Mouse (Mus musculus) adrenal gland, adult 8-10 months (tissue): ENCODE data around the gene Cacnb4. TPM values are rescaled to one million over a fixed set of nuclear protein-coding genes. Genes with fewer than 3 reads are reported as not detected.
A peak's percentile ranks its signal among the peaks of the same experiment; 100 is the strongest.

Source experiments
- DNase-seq: peaks from one replicate; pipeline ENCODE4 v3.0.0; 2022
- total RNA-seq, 4 experiments: library from RNA; stranded (reverse); gene quantifications; 2 replicates each; pipeline ENCODE4 v1.2.4; 2022

Gene Cacnb4
- total RNA-seq, 4 experiments from 2014 or later: 0.17 to 1.5 (median 0.64) TPM

DNA sequence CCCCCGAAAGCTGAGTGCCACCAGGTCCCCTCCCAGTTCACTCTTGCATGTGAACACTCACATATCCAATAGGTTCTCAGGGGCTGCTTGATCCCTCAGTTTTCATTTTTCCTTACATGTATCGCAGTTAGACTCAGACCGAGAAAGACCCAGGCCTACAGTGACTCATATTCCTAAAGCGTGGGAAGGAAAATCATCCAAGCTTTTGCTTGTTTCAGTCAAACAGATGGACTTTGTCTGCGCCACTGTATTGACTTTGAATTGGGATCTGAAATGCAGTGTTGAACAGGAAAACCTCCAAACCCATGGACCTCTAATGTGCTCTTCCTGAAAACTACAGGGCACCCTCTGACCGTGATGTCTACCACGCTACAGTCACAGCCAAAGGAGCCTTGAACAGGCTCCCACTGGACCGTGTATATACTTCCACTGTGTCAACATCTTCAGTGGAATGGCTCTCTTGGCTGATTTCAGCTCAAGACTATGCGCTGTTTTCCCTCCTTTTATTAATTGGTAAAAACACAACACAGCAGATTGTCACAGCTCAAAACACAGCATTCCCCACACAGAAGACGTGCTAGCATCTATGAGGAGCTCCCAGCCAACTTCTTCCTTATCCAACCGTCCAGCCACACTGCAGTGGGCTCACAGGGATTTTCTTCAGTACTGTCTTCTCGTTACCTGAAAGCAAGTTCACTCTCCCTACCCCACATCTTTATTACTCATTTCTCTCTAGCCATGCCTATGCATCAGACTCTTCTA lies 215.2 kb downstream of the Cacnb4 start:
- no peak for DNase-seq

DNA sequence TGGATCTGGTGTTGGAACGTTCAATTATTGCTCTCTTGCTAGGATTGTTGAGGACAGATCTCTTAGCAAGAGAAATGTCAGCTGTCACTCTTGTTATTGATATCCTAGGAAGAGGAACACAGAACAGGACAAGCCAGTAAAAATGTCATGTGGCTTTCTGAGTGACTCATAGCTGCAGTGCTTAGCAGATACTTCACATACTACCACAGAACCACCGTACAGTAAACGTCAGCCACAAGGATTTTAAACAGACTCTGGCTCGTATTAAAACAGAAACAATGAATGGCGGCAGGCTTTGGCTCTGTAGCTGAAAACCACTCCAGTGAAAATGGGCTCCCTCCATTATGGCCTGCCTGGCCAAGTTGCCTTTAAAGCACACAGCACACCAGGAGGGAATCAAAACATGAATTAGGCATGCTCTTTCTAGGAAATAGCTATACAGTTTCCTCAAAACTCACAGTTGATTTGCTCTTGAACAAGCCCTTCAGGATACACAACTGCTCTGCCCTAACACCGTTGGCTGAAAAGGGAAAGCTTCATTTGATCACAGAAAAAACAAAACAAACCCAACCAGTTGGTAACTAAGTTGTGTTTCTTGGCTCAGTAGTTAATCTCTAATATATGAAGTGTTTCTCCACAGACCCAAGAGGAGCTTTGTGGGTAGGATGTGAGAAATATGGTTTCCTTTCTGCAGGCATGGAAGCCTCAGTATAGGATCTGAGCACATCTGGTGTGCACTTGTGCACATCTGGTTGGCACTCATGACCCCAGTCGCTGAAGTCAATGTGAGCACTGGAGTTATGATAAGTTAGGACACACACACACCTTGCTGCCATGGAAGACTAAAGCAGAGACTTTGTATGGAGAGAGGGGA lies 220.8 kb downstream of the Cacnb4 start:
- no peak for DNase-seq

DNA sequence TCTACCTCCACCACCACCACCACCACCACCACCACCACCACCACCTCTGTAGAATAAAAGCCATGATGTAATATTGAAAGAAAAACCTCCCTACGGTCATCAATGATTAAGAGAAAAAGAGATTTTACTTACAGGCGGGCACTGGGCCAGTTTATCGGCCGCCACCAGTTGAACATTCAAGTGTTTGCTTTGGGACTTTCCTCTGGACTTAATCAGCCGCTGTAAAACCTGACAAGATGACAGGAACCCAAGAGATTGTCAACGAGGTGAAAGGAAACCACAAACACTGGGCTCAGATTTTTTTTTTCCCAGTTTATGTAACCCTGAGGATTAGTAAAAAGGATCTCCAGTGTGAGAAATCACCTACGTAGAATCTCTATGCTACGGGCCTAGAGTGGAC lies 226.8 kb downstream of the Cacnb4 start:
- no peak for DNase-seq

DNA sequence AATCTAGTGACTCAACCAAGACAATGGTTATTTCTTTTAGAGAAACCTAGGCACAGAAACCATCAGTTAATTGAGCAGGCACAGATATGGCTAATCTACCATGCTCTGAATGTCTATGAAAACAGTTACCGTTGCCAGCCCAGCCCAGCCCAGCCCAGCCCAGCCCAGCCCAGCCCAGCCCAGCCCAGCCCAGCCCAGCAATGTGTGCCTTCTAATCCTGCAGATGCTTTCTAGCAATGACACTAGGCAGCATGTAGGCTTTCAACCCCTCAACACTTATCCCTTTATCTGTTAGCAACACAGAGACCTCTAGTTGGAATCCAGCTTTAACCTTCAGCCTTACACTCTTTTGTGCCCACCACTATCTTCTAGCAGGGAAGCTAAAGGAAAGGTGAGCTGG lies 227.7 kb downstream of the Cacnb4 start:
- no peak for DNase-seq

DNA sequence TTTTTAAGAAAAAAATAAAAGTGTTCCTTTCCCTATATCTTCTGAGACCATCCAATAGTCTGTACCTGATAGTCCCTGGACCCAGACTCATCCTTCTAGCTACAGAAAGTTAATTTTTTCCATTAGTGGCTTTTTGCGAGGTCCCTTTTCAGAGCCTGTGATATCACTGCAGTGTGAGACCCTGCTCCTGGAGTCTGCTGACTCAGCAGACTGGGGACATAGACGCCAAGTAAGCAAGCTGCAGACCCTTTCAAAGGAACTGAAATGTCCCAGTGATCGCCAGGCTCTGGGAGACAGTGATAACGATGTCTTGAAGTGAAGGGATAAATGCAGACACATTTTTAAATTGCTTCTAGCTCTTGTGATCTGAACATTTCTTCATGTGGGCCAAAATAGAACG lies 230.0 kb downstream of the Cacnb4 start:
- DNase-seq: no peak

DNA sequence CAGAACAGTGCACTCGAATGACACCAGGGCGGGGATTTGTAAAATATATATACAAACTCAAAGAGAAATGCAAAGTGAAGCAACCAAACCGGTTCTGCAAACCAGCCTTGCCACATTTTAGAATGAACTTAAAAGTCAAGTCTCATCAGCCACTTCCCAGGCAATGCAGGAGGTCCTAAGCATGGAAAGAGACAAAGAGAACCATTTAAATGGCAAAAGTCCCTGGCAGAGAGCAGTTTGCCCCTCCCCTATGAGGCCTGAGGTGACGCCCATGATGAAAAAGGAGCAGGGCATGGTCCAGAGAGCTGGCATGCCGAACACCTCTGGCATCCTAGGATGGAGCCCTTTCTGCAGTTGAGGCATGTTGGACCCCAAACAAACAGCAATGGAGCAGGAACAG lies 234.5 kb downstream of the Cacnb4 start:
- no peak for DNase-seq

DNA sequence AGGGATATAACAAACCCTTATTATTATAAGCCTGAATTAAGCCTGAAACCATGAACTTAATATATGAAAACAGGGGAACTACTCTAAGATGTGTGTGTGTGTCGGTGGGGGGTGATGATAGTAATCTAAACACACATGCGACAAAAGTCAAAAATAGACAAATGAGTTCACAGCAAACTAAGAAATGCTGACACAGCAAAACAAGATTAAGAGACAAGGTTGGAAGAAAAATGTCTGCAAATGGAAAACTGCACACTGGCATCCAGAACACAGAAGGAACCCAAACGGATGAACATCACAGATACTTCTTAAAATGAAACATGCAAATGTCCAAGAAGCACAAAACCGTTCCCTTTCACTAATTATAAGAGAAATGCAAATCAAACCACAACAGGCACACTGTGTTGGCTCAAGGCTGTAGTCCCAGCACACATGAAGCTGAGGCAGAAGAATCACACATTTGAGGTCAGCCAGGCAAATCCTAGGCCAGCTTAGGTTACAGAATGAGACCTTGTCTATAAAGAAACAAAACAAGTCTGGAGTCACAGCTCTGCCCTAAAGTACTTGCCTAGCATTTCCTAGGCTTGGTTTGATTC lies 236.1 kb downstream of the Cacnb4 start:
- DNase-seq: no peak

DNA sequence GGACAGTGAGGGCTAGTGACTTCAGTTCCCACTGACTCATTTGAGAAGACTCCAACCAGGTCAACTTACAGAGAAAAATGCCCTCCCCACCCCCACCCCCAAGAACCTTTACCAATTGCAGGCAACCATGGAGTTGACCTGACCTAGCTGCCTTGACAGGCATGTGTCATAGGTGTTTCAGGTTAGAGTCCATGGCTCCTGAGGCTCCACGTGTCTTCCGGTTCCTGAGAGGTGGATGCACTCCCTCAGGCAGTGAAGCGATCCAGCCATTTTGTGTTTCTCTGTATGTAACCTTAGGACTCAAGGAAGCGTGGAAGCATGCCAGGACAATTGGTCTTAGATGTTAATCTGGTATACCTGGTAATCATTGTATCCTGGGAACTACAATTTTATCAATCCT lies 238.2 kb downstream of the Cacnb4 start:
- DNase-seq: no peak

DNA sequence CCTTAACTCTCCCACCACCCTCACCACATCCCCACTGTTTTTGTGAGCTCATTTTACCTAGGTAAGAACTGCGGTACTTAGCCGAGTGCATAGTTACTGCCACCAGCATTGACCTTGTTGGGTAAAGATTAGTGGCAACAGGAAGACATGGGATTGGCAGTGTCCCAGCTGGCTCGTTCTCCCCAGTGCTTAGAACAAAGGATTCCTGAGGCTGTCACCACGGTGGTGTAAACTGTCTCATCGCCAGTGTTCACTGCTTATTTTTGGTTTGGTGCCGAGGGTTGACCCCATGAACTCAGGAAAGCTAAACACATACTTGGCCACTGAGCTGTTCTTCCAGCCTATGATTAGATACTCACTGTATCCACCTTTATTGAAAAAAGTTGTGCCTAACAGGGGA lies 238.6 kb downstream of the Cacnb4 start:
- DNase-seq: peak; percentile 86

DNA sequence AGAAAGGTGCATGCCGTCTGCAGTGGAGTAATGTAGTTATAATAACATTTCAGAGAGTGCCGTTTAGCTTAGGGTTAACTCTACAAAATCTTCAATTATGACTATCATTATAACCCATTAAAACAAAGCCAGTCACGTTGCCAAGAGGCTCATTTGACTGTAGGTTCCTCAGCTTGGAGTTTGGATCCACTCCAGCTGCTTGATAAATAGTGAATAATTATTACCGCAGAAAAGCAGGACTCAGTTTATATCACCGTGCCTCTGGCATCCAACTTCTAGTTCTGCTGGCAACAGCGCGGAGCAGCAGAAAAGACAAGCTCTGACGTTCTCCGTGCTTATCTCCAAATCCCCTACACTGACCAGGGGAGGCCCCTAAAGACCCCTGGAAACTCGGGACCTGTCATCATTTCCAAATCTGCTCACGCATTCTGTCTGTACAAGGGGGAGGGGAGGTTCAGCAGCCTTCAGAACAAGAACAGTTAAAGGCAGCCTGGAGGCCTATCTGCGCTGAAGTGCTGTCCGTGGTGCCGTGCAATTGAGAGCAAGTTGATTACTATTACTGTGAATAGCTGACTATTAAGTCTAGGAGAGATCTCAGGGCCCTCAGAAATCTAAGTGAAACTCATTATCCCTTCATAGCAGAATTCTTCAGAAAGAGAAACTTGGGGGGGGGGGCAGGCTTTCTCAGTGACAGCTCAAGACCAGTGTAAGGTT lies 240.6 kb downstream of the Cacnb4 start:
- no peak for DNase-seq

DNA sequence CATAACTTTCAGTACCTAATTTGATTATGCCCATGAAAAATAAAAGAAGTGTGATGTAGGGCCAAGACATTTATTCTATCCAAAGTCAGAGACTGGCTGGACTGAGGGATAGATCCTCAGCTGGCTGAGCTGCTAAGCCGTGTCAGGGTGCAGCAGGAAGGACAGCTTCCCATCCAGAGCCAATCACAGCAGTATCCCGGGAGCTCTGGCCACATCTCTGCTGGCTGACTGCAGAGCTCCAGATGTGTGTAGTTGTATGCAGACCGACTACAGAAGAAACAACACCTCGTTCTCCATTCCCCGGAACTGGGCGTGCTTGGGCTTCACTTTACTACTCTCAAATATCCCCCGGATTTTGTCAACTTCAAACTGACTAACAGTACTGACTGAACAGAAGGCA lies 243.3 kb downstream of the Cacnb4 start:
- DNase-seq: no peak

DNA sequence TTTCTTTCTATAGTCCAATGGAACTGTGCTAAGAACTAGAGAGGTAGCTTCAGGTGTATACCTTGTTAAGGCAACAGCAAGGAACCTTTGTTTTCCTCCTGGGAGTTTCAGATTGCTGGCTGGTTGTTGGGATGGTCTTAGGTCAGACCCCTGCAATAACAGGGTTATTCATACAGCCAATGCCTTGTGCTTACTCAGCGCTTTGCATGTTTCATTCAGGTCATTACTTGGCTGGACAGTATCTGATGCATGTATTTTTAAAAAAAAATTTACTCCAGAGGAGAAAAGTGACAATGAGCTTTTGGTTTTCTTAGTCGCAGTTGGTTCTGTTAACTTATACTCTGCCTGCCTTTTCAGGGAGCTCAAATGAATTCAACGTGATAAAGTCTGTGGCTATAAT lies 249.2 kb downstream of the Cacnb4 start:
- DNase-seq: no peak

DNA sequence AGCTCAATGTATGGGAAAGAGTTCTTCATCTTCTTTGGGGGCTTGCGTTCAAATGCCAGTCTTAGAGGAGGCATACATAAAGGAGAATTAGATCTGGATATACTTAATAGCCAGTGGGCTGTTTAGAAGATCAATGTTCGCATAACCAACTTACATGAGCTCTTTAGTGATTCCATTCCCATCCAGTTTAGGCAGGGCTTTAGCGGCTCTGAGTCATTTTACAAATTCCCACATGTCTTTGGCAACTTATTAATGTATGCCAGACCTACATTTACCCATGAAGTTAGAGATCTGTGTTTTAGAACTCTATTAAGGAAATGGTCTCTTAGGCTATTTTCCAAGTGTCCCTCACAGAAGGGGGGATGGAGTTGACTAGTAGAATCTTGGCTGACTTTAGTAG lies 250.6 kb downstream of the Cacnb4 start:
- no peak for DNase-seq

DNA sequence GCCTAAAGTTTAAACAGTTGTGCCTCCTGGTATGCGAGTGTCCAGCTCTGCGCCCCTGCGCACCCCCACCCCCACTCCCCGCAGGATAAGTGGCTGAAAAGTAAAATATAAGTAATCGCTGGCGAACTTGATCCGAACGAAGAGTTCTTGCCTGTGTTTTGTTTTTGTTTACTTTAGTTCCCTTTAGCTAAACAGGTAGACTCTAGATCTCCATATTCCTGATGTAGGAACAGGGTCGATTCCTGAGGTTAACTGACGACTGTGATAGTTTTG lies 251.2 kb downstream of the Cacnb4 start:
- DNase-seq: no peak

DNA sequence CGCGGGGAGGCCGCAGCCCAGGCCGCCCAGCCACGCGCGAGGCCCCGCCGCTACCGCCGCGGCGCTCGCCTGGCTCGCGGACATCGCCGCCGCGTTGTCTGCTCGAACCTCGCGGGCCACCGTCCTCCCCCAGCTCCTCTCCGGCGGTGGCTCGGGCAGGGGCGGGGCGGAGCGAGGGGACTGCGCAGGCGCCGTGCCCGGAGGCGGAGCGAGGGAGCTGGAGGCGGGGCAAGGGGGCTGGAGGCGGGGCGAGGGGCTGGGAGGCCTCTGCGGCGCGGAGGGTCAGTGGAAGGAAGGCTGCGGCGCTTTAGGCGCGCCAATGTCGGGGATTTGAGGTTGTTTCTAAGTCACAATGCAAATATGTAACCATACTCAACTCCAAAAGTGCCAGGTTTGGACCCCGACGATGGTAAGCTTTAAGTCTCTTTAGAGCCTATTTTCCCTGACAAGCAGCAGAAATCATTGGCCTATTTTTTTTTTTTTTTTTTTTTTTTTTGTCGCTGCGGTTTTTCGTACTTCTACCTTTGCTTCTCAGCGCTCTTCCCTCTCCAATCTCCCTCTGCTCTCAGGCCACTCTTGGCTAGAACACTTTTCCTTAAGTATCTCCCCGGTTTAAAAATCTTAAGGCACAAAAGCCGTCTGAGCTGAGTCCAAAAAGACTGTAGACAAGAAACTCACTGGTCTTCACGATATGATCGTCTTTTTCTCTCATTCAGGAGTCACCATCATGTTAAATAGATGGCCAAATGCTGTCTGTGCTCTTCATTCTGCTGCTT lies 251.7 kb downstream of the Cacnb4 start, which contains the start of gene Arl5a:
TSS of gene Arl5a (minus strand) at position 155 of the 776 bp plus-strand sequence.
- DNase-seq: peak; percentile 90

DNA sequence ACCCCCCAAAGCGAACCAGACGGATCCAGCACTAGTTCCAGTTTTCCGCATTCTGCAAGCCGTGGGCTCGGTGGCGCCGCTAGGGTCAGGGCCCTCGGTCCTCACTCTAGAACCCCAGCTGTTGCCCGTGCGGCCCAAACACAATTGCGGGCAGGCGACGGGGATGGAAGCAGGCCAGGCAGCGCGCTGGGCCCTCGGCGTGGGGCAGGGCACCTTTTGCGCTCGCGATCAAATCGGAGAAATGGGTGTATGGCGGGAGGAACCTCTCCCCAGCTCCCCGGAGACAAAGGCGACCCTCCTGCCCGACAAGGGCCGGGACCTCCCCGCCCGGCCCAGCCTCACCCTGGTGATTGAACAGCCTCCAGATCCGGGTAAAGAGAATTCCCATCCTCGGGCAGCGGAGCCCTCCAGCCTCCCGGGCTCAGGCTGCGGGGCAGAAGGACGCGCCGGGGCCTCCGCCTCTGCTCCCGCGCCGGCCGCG lies 252.3 kb downstream of the Cacnb4 start:
- DNase-seq: peak; percentile 36

DNA sequence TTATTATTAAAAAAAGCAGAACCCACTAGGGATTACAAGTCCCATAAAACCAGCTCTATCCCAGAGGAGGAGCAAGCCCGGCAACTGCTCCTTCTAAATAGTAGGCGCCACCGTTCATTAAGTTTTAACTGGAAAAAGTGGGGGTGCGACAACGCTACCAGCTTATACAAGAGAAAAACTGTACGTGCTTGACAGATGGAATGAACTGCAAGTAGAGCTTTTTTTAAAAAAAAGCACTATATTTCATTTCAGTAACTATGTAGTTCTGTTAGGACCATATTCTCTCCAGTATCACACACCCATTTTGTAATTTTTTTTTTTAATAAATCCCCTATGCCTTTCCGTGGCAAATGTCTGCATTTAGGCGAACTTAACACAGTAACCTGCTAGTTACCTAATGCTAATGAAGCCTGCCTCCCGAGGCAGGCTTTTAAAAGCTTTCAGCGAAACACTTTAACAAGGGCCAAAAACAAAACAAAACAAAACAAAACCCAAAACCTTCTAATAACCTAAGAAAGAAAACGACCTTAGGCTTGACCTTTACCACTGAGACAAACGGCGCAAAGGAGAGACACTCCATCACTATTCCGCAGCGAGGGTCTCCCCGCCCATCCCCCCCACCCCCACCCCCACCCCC lies 252.9 kb downstream of the Cacnb4 start:
- DNase-seq: no peak

DNA sequence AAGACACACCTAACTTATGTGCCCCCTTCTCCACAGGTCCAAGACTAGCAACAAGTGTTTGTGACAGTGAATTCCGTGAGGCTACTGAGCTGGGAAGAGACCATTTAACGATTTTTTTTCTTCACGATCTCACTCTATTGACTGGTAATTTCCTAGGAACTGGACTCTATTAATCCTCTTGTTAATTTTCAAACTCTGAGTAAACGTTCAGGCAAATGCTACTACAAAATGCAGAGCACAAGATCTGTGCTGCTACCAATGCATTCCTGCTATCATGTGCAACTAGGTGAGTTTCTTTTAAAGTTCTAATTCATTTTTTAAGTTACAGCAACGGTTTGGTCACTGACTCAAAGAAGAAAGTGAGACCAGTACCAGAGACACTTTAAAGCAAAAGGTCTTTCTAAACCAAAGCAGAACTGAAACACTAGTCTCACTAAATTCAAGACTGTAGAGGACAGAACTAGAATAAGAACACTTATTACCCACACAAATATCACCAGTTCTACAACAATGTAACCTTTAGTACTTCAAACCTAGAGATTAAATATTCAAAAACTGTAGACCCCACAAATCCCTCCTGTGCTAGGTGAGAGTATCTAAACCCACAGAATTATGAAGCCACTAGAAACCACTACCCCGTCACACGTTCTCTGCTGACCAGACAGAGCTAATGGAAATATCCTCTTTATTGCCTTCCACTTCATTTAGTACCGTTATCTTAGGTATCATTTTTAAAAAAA lies 253.6 kb downstream of the Cacnb4 start:
- DNase-seq: no peak

DNA sequence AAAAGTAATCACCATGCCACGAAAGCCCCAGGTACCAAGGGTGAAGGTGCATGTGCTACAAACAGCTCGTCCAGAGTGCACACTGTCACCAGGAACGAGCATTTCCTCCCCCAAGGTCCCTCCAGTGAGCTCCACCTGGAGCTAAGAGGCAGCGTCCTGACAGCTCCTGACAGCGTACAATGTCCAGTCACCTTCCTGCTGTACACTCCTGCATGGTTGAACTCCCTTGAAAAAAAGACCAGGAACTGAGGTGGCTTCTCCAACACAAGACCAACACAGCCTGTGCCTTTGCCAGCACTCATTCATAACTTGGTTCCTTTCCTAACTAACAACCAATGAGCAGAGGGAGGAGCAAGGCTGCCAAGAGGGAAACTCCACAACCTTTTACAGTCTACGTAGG lies 255.4 kb downstream of the Cacnb4 start:
- DNase-seq: no peak

DNA sequence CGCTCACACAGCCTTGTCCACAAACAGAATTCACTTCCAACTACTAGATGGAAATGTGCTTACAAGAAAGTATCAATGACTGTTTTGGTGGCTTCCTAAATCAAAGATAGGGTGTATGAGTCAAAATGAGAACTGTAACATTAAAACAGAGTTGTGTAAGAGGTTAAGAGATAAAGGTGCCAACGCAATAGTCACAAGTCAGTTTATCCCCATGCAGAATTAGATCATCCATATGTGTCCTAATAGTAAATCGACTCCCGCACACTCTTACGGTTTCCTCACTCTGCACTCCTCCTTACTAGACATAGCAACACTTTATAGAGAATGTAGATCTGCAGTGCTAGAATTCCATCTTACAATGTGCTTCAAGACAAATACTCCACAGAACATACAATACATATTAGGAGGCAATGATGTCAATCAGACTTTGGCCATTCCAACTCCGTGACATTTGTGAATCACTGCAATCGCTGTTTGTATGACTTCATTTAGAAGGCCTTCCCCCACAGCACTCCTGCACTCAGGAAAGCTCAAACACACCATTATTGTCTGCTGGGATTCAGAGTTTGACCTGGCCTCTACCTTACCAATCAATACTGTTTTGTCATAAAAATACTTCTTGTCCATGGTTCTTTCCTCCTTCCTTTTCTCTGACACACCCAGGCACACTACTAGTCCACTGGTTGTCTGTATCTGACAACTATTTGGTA lies 256.5 kb downstream of the Cacnb4 start:
- DNase-seq: no peak
